Mouse (Mus musculus) C2C12 (cell line): ENCODE measurements around the gene Cic. TPM values are rescaled to one million over a fixed set of nuclear protein-coding genes. Genes with fewer than 3 reads are reported as not detected.

Experiments used
- H3K27me3 ChIP-seq: one replicate; pipeline ENCODE4 v1.6.1; 2011; ENCODE audit not compliant: control insufficient read depth, insufficient read depth, insufficient read length
- H3K36me3 ChIP-seq: one replicate; pipeline ENCODE4 v1.6.1; 2011; ENCODE audit not compliant: control insufficient read depth, insufficient read depth
- H3K4me3 ChIP-seq: one replicate; pipeline ENCODE4 v1.5.1; 2011; ENCODE audit warnings: mild to moderate bottlenecking, control low read depth; ENCODE audit not compliant: poor library complexity, insufficient read depth, severe bottlenecking
- H3K79me2 ChIP-seq: one replicate; pipeline ENCODE4 v1.6.1; 2011; ENCODE audit not compliant: control insufficient read depth, insufficient read depth
- H3K79me3 ChIP-seq: one replicate; pipeline ENCODE4 v1.6.1; 2011; ENCODE audit warnings: low read depth, control low read depth
- H3ac ChIP-seq: one replicate; pipeline ENCODE3; 2011; ENCODE audit warnings: low read depth; ENCODE audit not compliant: control insufficient read depth, insufficient read length
- CEBPB ChIP-seq: IDR thresholded peaks from one replicate; pipeline ENCODE4 v1.6.1; 2011; ENCODE audit warnings: low read depth, mild to moderate bottlenecking, control low read depth, moderate library complexity
- CTCF ChIP-seq: IDR thresholded peaks from one replicate; pipeline ENCODE4 v1.5.1; 2011; ENCODE audit not compliant: control insufficient read depth, insufficient read depth, insufficient read length
- FOSL1 ChIP-seq: IDR thresholded peaks from one replicate; pipeline ENCODE4 v1.8.0; 2011; ENCODE audit warnings: mild to moderate bottlenecking, low read length; ENCODE audit not compliant: poor library complexity, insufficient read depth, severe bottlenecking
- MAX ChIP-seq: IDR thresholded peaks from one replicate; pipeline ENCODE4 v1.6.1; 2011; ENCODE audit warnings: mild to moderate bottlenecking, control low read depth
- MYOD1 ChIP-seq: IDR thresholded peaks from one replicate; pipeline ENCODE4 v1.6.1; 2011; ENCODE audit warnings: low read depth; ENCODE audit not compliant: control insufficient read depth, insufficient read length
- MYOG ChIP-seq: IDR thresholded peaks from one replicate; pipeline ENCODE4 v1.6.1; 2011; ENCODE audit not compliant: control insufficient read depth, insufficient read length; ENCODE audit errors: extremely low read depth
- USF1 ChIP-seq: IDR thresholded peaks from one replicate; pipeline ENCODE4 v1.6.1; 2011; ENCODE audit warnings: low read depth, mild to moderate bottlenecking, control low read depth, moderate library complexity
- polyA plus RNA-seq: library from polyadenylated mRNA; unstranded; fragments of >200 nt; fragmentation: generic; extraction: Trizol; gene quantifications from one replicate; pipeline ENCODE4 v1.2.1, GENCODE M21; 2012; ENCODE audit warnings: missing spikeins

Gene Cic
- polyA plus RNA-seq, 1 experiment, result 79.5 TPM

DNA sequence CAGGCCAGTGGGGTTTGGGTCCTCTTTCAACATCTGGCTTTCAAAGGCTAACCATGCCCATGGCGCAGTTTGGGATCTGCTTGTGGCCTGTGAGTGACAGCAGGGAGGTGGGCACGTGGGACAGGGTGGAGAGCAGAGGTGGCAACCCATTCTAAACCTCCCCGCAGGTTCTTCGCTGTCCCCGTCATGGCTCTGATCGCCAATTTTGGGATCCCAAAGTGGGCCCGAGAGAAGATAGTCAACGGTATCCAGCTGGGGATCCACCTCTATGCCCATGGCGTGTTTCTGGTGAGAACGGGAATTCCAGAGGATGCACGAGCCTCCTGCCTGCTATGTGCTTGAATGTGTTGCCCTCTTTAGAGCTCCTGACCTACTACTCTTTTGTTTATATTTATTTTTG, 43.7 kb downstream of the Cic start:
- Histone ChIP-seq H3K27me3 (peaks cover 74% of the 10 kb centered on the region), H3ac (no peak overlapping the region), H3K36me3 (no peaks in the 10 kb centered on the region), H3K79me2 (no peaks in the 10 kb centered on the region), H3K79me3 (no peaks in the 10 kb centered on the region), H3K4me3 (no peak overlapping the region)
- TF ChIP-seq MAX, result no peak
- no peak for TF ChIP-seq USF1
- no peak for TF ChIP-seq MYOD1
- TF ChIP-seq FOSL1, result no peak
- no peak for TF ChIP-seq MYOG
- no peak for TF ChIP-seq CEBPB
- TF ChIP-seq CTCF, result no peak

DNA sequence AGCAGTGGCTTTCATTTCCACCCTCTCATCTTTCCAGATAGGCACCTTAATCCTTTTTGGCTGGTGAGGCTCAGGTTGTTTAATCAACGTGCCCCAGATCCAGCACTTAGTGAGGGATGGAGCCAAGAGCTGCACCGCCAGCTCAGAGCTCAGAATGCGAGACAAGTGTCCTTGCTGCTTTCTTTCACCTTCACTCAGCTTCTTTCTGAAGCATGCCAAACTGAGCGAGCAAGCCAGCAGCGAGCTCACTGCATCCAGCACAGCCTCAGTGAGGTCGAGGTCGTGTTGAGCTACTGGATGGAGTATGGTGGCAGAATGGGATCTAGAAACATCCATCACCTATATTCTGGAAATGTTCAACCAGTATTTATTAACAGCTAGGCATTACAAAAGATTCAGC, 45.8 kb downstream of the Cic start:
- Histone ChIP-seq H3K36me3 (no peaks in the 10 kb centered on the region), H3K79me3 (peaks cover 3% of the 10 kb centered on the region), H3ac (no peak overlapping the region), H3K4me3 (no peak overlapping the region), H3K27me3 (peaks cover 56% of the 10 kb centered on the region), H3K79me2 (peaks cover 12% of the 10 kb centered on the region)
- TF ChIP-seq MYOD1, result no peak
- no peak for TF ChIP-seq CTCF
- no peak for TF ChIP-seq MYOG
- no peak for TF ChIP-seq MAX
- TF ChIP-seq FOSL1, result no peak

DNA sequence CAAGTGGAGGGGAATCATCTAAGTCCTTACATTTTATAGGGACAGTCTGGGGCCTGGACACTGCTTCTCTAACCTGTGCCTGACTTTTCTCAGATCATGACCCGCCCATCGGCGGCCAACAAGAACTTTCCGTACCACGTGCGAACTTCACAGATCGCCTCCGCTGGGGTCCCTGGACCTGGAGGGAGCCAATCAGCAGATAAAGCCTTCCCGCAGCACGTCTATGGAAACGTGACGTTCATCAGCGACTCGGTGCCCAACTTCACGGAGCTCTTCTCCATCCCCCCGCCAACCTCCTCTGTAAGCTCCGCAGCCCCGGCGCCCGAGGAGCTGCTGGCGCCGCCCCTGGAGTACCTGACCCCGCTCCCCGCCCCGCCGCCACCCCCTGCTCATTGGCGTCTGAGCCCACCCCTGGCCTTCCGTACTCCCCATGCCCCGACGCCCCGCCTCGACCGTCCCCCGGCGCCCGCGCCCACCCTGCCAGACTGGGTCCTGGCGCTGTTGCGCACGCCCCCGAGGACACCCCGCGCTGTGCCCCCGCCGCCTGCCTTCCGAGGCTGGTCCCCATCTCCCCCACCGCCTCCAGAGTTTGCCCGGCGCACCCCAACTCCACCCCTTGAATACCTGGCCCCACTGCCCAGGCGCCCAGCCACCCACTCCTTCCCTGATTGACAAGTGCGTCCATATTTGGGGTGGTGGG, 47.3 kb downstream of the Cic start:
- H3ac ChIP-seq, result no peak overlapping the region
- H3K79me3 ChIP-seq, result peaks cover 10% of the 10 kb centered on the region
- no peak overlapping the region for H3K4me3 ChIP-seq
- peaks cover 42% of the 10 kb centered on the region for H3K27me3 ChIP-seq
- H3K79me2 ChIP-seq, result peaks cover 26% of the 10 kb centered on the region
- H3K36me3 ChIP-seq, result no peaks in the 10 kb centered on the region
- TF ChIP-seq MAX (no peak), FOSL1 (no peak), USF1 (no peak), MYOG (no peak), CEBPB (no peak), MYOD1 (no peak), CTCF (no peak)

DNA sequence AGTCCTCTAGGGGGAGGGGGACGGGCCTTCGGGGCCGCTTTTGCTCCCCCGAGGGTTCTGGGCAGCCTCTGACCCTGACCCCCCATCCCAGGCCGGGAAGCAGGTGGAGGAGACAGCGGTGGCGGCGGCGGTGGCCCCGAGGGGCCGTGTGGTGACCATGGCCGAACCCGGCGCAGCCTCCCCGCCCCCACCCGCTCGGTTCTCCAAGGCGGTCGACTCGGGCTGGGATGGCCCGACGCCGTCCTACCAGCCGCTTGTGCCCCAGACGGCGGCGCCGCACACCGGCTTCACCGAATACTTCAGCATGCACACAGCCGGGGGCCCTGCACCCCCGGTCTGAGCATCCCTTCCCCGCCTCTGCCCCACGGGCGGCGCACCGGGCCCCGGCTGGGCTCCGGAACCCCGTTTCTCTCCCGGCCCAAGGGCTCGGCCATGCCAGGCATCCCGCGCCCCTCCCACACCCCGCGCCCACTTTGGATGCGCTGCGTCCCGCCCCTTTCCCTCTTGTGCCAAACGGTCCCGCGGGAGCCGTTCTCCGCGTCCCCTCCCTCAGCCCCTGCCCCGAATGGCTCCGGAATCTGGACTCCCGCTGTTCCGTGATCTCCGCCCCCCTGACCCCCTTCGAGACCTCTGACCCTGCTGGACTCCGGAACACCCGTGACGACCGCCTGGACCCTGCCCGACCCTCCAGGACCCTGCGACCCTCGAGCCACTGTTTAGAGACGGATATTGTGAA, 48.0 kb downstream of the Cic start:
- no peak for TF ChIP-seq USF1
- TF ChIP-seq MYOD1, result no peak
- no peak for TF ChIP-seq MYOG
- no peak for TF ChIP-seq CEBPB
- no peak for TF ChIP-seq MAX
- no peak for TF ChIP-seq CTCF
- no peak for TF ChIP-seq FOSL1
- H3K79me3 ChIP-seq, result peaks cover 12% of the 10 kb centered on the region
- H3K4me3 ChIP-seq, result peak overlapping the region; percentile 6
- H3K27me3 ChIP-seq, result peaks cover 42% of the 10 kb centered on the region
- peak overlapping the region; percentile 46 for H3ac ChIP-seq
- peaks cover 33% of the 10 kb centered on the region for H3K79me2 ChIP-seq
- no peaks in the 10 kb centered on the region for H3K36me3 ChIP-seq

DNA sequence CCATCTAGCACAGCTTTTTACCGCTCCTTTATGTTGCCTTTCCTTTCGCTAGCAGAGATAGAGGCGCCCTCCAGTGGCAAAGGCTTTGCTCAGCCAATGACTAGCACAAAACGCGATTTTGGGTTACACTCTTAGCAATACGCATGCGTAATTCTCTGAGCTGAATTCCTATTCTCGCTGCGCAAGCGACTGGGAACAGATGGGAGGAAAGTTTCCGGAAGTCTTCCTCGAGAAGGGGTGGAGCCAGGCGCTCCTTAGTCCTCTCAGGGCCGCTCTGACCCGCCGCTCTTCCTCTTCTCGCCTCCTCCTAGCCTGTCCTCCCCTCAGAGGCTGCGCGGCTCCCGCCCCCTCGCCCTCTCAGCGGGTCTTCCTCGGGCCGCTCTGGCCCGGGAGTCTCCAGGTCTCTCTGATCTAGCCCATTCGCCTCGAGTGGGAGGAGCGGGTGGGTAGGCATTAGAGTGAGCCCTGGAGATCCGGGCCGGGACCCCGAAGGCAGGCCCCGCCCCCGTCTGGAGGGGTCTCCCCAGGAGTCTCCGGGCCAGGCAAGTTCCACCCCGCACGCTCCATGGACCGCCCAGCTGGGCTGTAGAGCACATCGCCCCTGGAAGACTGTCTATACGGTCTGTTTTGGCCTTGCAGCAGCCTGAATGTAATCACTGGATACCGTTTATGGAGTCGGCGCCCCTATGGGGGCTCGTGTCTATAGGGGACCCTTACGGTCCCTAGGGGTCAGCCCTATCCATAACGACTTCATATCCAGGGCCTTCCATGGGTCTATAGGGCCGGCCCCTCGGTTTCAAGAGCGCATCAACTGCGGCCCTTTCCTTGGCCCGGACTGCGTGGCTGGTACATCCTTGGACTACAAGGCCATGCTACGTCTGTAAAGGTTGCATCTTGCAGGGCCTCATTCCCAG, 49.3 kb downstream of the Cic start, which contains the start of gene Megf8:
TSS of gene Megf8 (plus strand) at position 633 of the 914 bp plus-strand sequence.
- TF ChIP-seq CTCF (peak; percentile 55), FOSL1 (no peak), MAX (no peak)
- Histone ChIP-seq H3K79me2 (peaks cover 45% of the 10 kb centered on the region), H3K27me3 (peaks cover 33% of the 10 kb centered on the region), H3K4me3 (peak within 1 kb of the TSS; percentile 46), H3ac (peak within 1 kb of the TSS; percentile 84), H3K36me3 (no peaks in the 10 kb centered on the region), H3K79me3 (peaks cover 15% of the 10 kb centered on the region)
